Mouse (Mus musculus) frontal cortex, adult 2 months (tissue): ENCODE data around the gene Cd63. TPM values are rescaled to one million over a fixed set of nuclear protein-coding genes. Genes with fewer than 3 reads are reported as not detected.

Source experiments
- DNase-seq, 2 experiments: peaks; one replicate each; pipeline ENCODE4 v3.0.0; 2022; ENCODE audit warnings: low spot score in 1 of 2; ENCODE audit errors: extremely low spot score in 1 of 2
- polyA plus RNA-seq: library from polyadenylated mRNA; depleted of rRNA; stranded (reverse); fragments of >200 nt; gene quantifications from 2 replicates; pipeline ENCODE4 v1.2.3, GENCODE M21; 2012; rRNA removed

The Cd63 gene
- polyA plus RNA-seq, 1 experiment, result 95.6 TPM

- no peak for DNase-seq
Measured at GRCm38 (mm10) chr10:128960590-128961584, 60.1 kb downstream of the Cd63 start, which contains the start of gene Mettl7b. Mettl7b (minus strand) TSS chr10:128960988.

Other genes starting within 250 kb of the Cd63 start
- 12.9 and 13.4 TPM in 2 replicates for gene Suox, start 226.9 kb upstream of the Cd63 start, polyA plus RNA-seq
- 114 and 118 TPM in 2 replicates for gene Rab5b, start 204.7 kb upstream of the Cd63 start, polyA plus RNA-seq
- 0.80 and 0.98 TPM in 2 replicates for gene Pmel, start 196.8 kb upstream of the Cd63 start, polyA plus RNA-seq
- gene Cdk2, start 196.0 kb upstream of the Cd63 start, polyA plus RNA-seq, result 4.9 and 6.0 TPM in 2 replicates
- gene Dgka, start 156.1 kb upstream of the Cd63 start, polyA plus RNA-seq, result 14.8 and 15.6 TPM in 2 replicates
- 38.3 and 44.6 TPM in 2 replicates for gene Pym1, start 153.1 kb upstream of the Cd63 start, polyA plus RNA-seq
- 2.4 and 3.4 TPM in 2 replicates for gene Mmp19, start 110.1 kb upstream of the Cd63 start, polyA plus RNA-seq
- 24.2 and 25.3 TPM in 2 replicates for gene Dnajc14, start 96.9 kb upstream of the Cd63 start, polyA plus RNA-seq
- 21.8 and 22.3 TPM in 2 replicates for gene Tmem198b, start 96.6 kb upstream of the Cd63 start, polyA plus RNA-seq
- gene Sarnp, start 83.7 kb upstream of the Cd63 start, polyA plus RNA-seq, result 55.8 and 69.0 TPM in 2 replicates
- 15.3 and 17.3 TPM in 2 replicates for gene Ormdl2, start 79.3 kb upstream of the Cd63 start, polyA plus RNA-seq
- 17.0 and 17.2 TPM in 2 replicates for gene Gdf11, start 9.3 kb upstream of the Cd63 start, polyA plus RNA-seq
- 12.3 and 15.7 TPM in 2 replicates for gene Rdh5, start 21.9 kb downstream of the Cd63 start, polyA plus RNA-seq
- 233 and 273 TPM in 2 replicates for gene Bloc1s1, start 23.0 kb downstream of the Cd63 start, polyA plus RNA-seq
- 23.4 and 26.8 TPM in 2 replicates for gene Itga7, start 32.8 kb downstream of the Cd63 start, polyA plus RNA-seq
- not detected in 2 replicates for gene Mettl7b, start 60.0 kb downstream of the Cd63 start, polyA plus RNA-seq
- gene Olfr9, start 88.4 kb downstream of the Cd63 start, polyA plus RNA-seq, result not detected in 2 replicates
- 0.04 TPM in 1 of 2 replicates, not detected in the other for gene Olfr763, start 109.8 kb downstream of the Cd63 start, polyA plus RNA-seq
- gene Olfr764-ps1, start 138.9 kb downstream of the Cd63 start, polyA plus RNA-seq, result not detected in 2 replicates
- not detected in 2 replicates for gene Olfr765, start 149.0 kb downstream of the Cd63 start, polyA plus RNA-seq
- gene Olfr766-ps1, start 168.0 kb downstream of the Cd63 start, polyA plus RNA-seq, result not detected in 2 replicates
- not detected in 2 replicates for gene Olfr767, start 181.9 kb downstream of the Cd63 start, polyA plus RNA-seq
- not detected in 2 replicates for gene Olfr768, start 198.4 kb downstream of the Cd63 start, polyA plus RNA-seq
- not detected in 2 replicates for gene Olfr769, start 216.9 kb downstream of the Cd63 start, polyA plus RNA-seq
- not detected in 2 replicates for gene Olfr770, start 238.0 kb downstream of the Cd63 start, polyA plus RNA-seq